Mouse (Mus musculus) CH12F3 (cell line): ENCODE results near the gene 2010003K11Rik.
"Not testable (repeated sequence)": the region's sequence is repeated elsewhere in the genome, so short reads cannot be mapped to it uniquely, and the experiment has no call there.

ENCODE experiments used
- in situ Hi-C: fragments of 300-500 bp; cut with MboI; formaldehyde crosslinking; loops from 2 replicates; pipeline ENCODE4 v1.14.3; 2020; ENCODE audit warnings: low sequenced_read_pairs

2010003K11Rik gene

DNA sequence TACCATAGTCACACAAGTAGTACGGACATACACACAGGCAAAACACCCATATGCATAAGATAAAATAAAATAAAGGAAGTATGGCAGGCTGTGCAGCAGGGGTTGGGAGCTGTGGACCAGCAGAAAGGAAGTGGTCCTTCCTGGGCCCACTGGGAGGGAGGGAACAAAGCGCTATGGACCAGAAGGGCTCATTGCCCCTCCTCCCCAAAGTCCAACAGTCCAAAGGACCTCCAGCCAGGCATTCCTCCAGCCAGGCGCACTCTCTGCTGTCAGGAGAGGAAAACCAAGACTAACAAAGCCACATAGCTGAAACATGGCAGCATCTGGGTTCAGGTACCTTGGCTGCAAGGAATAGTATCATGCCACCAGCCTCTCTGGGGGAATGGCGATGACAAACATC, 33.7 kb downstream of the 2010003K11Rik start:
- in situ Hi-C loops = no loop called here

- in situ Hi-C loops = no loop called here
These were observed 36.4 kb downstream of the 2010003K11Rik start for GRCm38 (mm10) chr19:4461981-4462380.

GRCm38 (mm10) chr19:4456227-4456626, 42.2 kb downstream of the 2010003K11Rik start:
- in situ Hi-C loops = no loop called here

DNA sequence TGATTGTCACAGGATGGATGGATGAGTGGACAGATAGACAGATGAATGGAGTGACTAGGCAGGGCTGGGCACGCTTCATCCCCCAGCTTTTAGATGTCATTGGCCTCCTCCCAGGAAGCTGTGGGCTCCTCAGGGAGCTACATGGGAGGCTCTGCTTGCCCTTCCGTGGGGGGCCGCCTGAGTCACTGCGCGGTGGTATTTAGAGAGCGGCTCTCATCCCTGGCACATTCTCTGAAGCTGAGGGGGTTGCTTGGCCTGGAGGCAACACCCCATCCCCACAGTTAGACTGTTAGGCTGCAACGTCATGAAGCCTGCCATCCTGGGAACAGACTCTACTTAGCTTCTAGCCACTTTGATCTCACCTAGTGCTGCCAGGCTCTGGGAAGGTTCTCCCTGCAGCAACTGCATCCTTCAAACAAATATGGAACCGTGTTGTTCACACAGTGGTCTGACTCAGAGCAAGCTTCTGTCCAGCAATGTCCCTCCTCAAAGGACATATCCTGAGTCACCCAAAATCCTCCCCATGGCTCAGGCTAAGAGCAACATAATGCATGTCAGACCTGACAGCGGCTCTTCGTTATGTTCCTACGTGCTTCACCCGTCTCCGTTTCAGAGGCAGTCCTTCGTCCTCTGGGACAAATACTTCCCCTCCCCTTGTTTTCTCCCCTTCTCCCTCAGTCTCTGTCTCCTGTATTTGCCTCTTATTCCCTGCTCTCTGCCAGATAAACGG, 43.1 kb downstream of the 2010003K11Rik start:
- in situ Hi-C loops = no loop called here

DNA sequence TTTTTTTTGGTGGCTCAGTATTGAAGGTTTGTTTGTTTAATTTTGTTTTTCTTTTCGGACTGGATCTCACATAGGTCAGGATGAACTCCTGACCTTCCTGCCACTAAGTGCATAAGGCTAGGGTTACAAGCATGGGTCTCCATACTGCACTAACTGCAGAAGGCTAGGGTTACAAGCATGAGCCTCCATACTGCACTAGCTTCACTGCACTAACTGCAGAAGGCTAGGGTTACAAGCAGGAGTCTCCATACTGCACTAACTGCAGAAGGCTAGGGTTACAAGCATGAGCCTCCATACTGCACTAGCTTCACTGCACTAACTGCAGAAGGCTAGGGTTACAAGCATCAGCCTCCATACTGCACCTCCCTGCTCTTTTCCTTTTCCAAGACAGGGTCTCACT, 44.3 kb downstream of the 2010003K11Rik start:
- in situ Hi-C loops = not testable (repeated sequence)

- in situ Hi-C loops = no loop called here
These were observed 45.9 kb downstream of the 2010003K11Rik start for GRCm38 (mm10) chr19:4452525-4452924.

GRCm38 (mm10) chr19:4451965-4452364, 46.4 kb downstream of the 2010003K11Rik start:
- in situ Hi-C loops = no loop called here

- in situ Hi-C loops = no loop called here
These were observed 47.3 kb downstream of the 2010003K11Rik start for GRCm38 (mm10) chr19:4451098-4451497.

DNA sequence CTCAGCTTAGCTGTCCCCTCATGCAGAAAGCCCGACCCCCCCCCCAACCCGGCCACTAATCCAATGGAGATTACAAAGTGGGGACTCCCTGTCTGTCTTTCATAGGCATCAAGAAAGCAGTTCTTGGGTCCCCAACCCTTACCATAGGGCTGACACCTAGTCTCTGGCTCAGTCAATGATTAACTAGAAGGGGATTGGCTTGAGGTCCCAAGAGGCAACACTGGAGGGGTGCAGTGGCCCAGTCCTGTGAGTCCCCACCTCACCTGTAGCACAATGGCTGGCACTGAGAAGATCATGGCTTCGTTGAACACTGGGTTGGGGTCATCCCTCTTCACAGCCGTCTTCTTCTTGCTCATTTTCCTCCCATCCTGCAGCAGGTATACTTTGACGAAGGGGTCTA, 47.7 kb downstream of the 2010003K11Rik start:
- in situ Hi-C loops = no loop called here

DNA sequence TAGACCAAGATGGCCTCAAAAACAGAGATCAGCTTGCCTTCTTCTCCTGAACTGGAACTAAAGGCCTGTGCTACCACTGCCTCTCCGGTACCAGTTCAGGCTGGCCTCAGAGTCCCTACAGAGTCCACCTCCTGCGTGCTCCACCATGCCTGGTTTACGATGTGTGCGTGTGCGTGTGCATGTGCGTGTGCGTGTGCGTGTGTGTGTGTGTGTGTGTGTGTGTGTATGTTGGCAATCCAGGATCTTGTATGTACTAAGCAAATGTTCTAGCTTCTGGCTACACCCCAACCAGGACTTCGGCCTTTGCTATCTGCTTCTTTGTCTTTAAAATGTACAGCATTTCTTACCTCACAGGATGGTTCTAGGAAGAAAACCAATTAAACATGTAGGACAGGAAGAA, 49.2 kb downstream of the 2010003K11Rik start:
- in situ Hi-C loops = no loop called here

DNA sequence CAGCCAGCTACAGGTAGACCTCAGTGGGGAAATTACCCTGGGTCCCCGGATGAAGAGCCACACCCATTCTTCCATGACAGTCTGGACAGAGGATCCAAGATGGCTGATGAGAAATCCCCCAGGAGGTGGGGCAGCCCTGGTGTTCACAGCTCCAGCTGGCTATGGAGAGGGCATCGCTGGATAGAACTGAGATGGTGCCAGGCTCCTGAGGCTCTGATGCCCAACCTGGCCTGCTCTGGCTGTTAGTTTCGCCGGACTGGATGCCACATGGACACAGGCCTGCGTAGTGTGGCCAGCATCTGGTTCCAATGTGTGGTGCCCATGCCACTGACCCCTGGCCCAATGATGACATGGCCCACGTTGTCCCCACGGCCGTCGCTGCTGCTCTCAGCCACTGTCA, 50.9 kb downstream of the 2010003K11Rik start:
- in situ Hi-C loops = no loop called here
